Mouse (Mus musculus) thymus, adult 2 months (tissue): ENCODE results near the gene St6gal1. TPM values are rescaled to one million over a fixed set of nuclear protein-coding genes. Genes with fewer than 3 reads are reported as not detected.

Source experiments
- DNase-seq: peaks from one replicate; pipeline ENCODE4 v3.0.0; 2021
- H3K27ac ChIP-seq: fragments of 200-500 bp; 2 replicates; pipeline ENCODE4 v1.5.1; 2012; ENCODE audit warnings: low read length, control low read depth; ENCODE audit not compliant: control insufficient read depth, insufficient read depth
- H3K27me3 ChIP-seq: fragments of 200-500 bp; 2 replicates; pipeline ENCODE4 v1.6.1; 2012; ENCODE audit warnings: mild to moderate bottlenecking, low read length, moderate library complexity, mixed read lengths; ENCODE audit not compliant: control insufficient read depth, insufficient read depth
- H3K36me3 ChIP-seq: fragments of 200-500 bp; 2 replicates; pipeline ENCODE4 v1.6.1; 2012; ENCODE audit warnings: mild to moderate bottlenecking, low read length, moderate library complexity; ENCODE audit not compliant: control insufficient read depth, insufficient read depth
- H3K4me1 ChIP-seq: fragments of 200-500 bp; replicated peaks from 2 replicates; pipeline ENCODE4 v1.6.1; 2012; ENCODE audit warnings: low read length; ENCODE audit not compliant: control insufficient read depth, insufficient read depth
- H3K4me3 ChIP-seq: fragments of 200-500 bp; 2 replicates; pipeline ENCODE4 v1.5.1; 2012; ENCODE audit warnings: mild to moderate bottlenecking, low read length, control low read depth, moderate library complexity; ENCODE audit not compliant: control insufficient read depth, insufficient read depth
- CTCF ChIP-seq: fragments of 200-500 bp; IDR thresholded peaks from 2 replicates; pipeline ENCODE4 v1.5.1; 2012; ENCODE audit warnings: mild to moderate bottlenecking, control low read depth, low read length, moderate library complexity, borderline replicate concordance; ENCODE audit not compliant: control insufficient read depth, poor library complexity, insufficient read depth; ENCODE audit errors: extremely low read depth
- POLR2A ChIP-seq: fragments of 200-500 bp; IDR thresholded peaks from 2 replicates; pipeline ENCODE4 v1.6.1; 2012; ENCODE audit warnings: mild to moderate bottlenecking, low read length, control low read depth, moderate library complexity; ENCODE audit not compliant: control insufficient read depth, poor library complexity, insufficient read depth; ENCODE audit errors: extremely low read depth
- WGBS: fragments of 180-500 bp; shearing (Covaris S2); methylation state at CpG from one replicate; pipeline ENCODE4 v1.1.7; 2018; 5-methylcytosine and 5-hydroxymethylcytosine counted together
- polyA plus RNA-seq: library from polyadenylated mRNA; depleted of rRNA; stranded (reverse); fragments of >200 nt; gene quantifications from 2 replicates; pipeline ENCODE4 v1.2.3, GENCODE M21; 2012

Gene St6gal1
- polyA plus RNA-seq, 1 experiment, result 33.2 TPM

DNA sequence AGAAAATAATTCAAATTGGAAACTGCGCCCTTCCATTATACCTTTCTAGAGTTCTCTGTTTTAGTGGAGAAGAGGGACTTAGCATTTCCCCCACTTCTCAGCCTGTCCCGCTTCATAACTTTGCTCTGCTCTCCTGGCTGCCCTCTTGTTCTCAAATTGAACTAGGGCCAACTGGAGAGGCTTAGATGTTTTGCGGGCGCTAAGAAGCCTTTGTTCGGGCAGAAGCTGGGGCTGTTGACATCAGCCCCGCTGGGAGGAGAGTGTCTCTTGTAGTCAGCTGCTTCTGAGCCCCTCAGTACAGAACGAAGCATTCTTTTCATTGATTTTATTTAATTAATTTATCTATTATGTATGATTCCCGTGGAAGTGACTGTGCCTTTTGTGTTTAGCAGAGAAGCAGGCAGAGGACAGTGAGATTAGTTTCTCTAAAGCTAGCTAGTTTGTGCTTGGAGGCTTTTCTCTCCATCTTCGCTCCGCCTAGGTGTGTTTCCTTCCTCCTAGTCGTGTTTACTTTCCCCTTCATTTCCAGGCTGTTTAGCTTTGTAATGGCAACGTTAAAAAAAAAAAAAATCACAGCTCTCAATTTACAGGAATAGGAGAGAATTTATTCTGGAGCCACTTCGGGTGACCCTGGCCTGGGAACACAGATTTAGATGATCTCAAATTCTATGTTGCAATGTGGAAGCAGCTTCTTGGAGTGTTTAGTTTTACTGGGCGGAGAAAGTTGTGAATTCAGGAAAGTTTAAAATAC is 2.2 kb downstream of the St6gal1 start:
- H3K4me1 ChIP-seq, result peaks cover 18% of the 10 kb centered on the region
- peak; percentile 51 for DNase-seq
- peak overlapping the region; percentile 65 for H3K4me3 ChIP-seq
- TF ChIP-seq POLR2A, result no peak
- TF ChIP-seq CTCF, result no peak
- 15% methylated on average over 14 of the region's 14 CpGs for WGBS
- no peaks in the 10 kb centered on the region for H3K36me3 ChIP-seq
- no peaks in the 10 kb centered on the region for H3K27me3 ChIP-seq
- peak overlapping the region; percentile 80 for H3K27ac ChIP-seq

DNA sequence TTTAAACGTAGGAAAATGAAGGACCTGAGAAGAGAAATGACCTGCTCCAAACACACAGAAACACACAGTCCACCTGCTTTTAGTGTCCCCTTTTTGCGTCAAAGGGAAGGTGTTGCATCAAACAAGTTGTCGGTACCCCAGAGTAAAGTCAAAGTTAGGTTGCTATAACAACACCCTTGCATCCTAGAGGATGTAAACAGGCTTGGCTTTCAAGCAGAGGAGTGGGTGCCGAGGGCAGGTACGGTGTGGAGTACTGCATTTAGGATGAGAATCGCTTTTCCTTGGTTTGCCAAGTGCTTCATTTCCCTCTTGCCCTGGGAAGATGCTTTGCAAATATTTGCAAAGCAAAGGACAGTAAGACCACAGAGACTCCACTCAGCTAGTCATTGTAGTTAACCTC is 3.3 kb downstream of the St6gal1 start:
- H3K36me3 ChIP-seq, result no peaks in the 10 kb centered on the region
- H3K4me3 ChIP-seq, result no peak overlapping the region
- TF ChIP-seq CTCF (no peak), POLR2A (no peak)
- no peak for DNase-seq
- H3K27ac ChIP-seq, result peak overlapping the region; percentile 36; the same call in 1 of the 2 replicates
- no peaks in the 10 kb centered on the region for H3K27me3 ChIP-seq
- 83% methylated on average over 6 of the region's 6 CpGs for WGBS
- peaks cover 22% of the 10 kb centered on the region for H3K4me1 ChIP-seq

DNA sequence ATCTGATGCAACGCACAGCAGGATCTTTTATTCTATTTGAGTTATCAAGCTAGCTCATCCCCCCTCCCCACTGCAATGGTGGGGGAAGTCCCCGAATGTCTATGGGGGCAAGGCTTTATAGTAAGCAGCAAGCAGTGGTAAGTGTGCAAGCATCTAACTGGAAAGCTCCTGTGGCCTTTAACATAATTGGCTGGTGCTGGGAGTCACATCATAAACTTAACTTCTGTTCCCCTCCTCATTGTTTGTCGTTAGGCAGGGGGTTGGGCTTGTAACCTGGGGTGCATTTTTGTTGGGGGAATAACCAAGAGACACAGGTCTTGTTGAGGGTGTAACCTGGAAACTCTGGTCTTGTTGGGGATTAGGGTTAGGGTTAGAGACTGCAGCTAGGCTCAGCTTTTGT is 3.9 kb downstream of the St6gal1 start:
- peaks cover 22% of the 10 kb centered on the region for H3K4me1 ChIP-seq
- H3K36me3 ChIP-seq, result no peaks in the 10 kb centered on the region
- no peak overlapping the region for H3K27ac ChIP-seq
- H3K27me3 ChIP-seq, result no peaks in the 10 kb centered on the region
- WGBS, result 79% methylated on average over 3 of the region's 3 CpGs
- no peak overlapping the region for H3K4me3 ChIP-seq
- DNase-seq, result peak; percentile 24
- TF ChIP-seq POLR2A (no peak), CTCF (no peak)

DNA sequence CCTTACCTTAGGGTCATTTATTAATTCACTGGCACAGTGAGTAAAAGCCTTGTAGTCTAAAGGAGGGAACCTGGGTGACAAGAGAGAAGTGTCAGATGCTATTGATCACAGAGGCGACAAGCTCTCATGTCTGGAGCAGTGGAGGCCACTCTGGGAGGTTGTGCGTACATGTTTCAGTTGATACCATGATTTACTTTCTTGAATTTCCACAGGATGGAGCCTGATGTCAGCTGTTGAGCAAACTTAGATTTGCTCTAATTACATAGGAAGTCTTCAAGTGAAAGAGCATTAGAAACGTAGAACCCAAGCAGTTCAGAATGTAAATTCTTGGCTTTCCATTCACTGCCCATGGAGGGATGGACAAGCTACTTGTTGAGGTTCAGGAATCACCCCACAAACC is 5.4 kb downstream of the St6gal1 start:
- H3K4me3 ChIP-seq, result no peak overlapping the region
- peaks cover 17% of the 10 kb centered on the region for H3K4me1 ChIP-seq
- no peak overlapping the region for H3K27ac ChIP-seq
- WGBS, result 85% methylated on average over 3 of the region's 3 CpGs
- H3K27me3 ChIP-seq, result no peaks in the 10 kb centered on the region
- TF ChIP-seq POLR2A (no peak), CTCF (no peak)
- no peak for DNase-seq
- H3K36me3 ChIP-seq, result no peaks in the 10 kb centered on the region

DNA sequence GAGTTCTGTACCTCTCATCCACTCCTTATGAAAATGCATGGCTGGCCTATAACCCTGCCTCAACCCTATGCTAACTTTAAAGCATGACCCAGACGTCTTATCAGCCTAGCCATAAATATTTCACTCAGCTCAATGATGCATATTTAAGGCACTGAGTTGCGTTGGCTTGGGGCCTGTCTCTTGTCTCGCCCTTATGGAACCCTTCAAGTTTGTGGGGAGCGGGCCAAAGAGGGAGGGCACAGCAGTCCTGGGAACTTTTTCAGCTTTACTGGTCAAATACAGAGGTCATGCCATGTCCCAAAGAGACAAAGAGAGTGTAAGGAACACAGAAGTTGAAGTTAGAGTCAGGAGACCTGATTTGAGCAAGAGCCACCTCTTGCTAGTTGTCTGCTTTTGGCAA is 6.6 kb downstream of the St6gal1 start:
- Histone ChIP-seq H3K4me1 (peaks cover 17% of the 10 kb centered on the region), H3K27ac (no peak overlapping the region), H3K27me3 (no peaks in the 10 kb centered on the region), H3K4me3 (no peak overlapping the region), H3K36me3 (no peaks in the 10 kb centered on the region)
- TF ChIP-seq CTCF (no peak), POLR2A (no peak)
- no peak for DNase-seq
- WGBS, result 96% methylated on average over 4 of the region's 4 CpGs

DNA sequence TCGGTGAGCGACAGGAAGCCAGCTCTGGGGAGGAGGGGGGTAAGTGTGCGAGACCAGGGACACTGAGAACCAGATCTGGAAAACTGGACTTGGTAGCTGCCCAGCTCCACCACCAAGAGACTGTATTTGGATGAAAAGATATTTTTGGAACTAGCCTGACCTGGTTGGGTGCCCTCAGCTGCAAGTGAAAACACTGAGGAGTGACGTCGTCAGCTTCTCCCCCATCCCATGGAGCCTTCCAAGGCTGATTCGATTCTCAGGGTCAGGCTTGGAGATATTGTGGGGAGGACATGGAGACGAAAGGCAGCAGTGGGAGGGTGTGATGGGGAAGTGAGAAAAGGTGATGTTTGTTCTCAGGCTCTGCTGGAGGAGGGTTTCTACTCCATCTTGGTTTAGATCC is 8.2 kb downstream of the St6gal1 start:
- peaks cover 17% of the 10 kb centered on the region for H3K4me1 ChIP-seq
- WGBS, result 57% methylated on average over 7 of the region's 7 CpGs
- H3K4me3 ChIP-seq, result no peak overlapping the region
- H3K36me3 ChIP-seq, result no peaks in the 10 kb centered on the region
- TF ChIP-seq POLR2A, result no peak
- TF ChIP-seq CTCF, result no peak
- DNase-seq, result no peak
- no peak overlapping the region for H3K27ac ChIP-seq
- H3K27me3 ChIP-seq, result no peaks in the 10 kb centered on the region

DNA sequence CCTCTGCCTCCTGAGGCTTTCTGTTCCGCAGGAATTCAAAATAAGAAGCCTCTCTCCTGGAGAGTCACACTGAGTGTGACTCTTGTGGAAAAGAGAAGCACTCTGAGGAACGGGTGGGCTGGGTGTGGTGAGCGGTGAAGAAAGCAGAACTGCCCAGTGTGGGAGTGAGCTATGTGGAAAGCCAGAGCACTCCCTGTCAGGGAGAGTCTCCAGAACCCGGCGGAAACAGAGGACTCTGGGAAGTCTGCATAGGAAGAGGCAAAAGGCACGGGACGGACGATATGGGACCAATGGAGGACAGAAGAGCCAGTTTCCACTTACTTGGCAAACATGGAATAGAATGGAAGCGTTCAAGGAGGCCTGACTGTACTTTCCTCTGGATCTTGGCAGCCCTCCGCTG is 9.0 kb downstream of the St6gal1 start:
- no peaks in the 10 kb centered on the region for H3K36me3 ChIP-seq
- TF ChIP-seq POLR2A, result no peak
- no peak for TF ChIP-seq CTCF
- DNase-seq, result no peak
- WGBS, result 49% methylated on average over 10 of the region's 10 CpGs
- H3K27ac ChIP-seq, result no peak overlapping the region
- H3K27me3 ChIP-seq, result no peaks in the 10 kb centered on the region
- peaks cover 15% of the 10 kb centered on the region for H3K4me1 ChIP-seq
- no peak overlapping the region for H3K4me3 ChIP-seq
